Mouse (Mus musculus) layer of hippocampus, adult 2 months (tissue): ENCODE data around the gene Ipo8. TPM values are rescaled to one million over a fixed set of nuclear protein-coding genes. Genes with fewer than 3 reads are reported as not detected.

Source experiments
- DNase-seq, 2 experiments: peaks; one replicate each; pipeline ENCODE4 v3.0.0; 2022; ENCODE audit warnings: low spot score in 2 of 2
- H3K27ac ChIP-seq: fragments of 200-600 bp; 2 replicates; pipeline ENCODE4 v1.8.1; 2022
- H3K4me3 ChIP-seq: fragments of 200-600 bp; 2 replicates; pipeline ENCODE4 v1.8.1; 2022; ENCODE audit warnings: mild to moderate bottlenecking
- CTCF ChIP-seq: fragments of 200-600 bp; conservative IDR thresholded peaks from 2 replicates; pipeline ENCODE4 v1.8.1; 2022; ENCODE audit warnings: antibody characterized with exemption, mild to moderate bottlenecking, moderate library complexity
- total RNA-seq, 2 experiments: library from RNA; stranded (reverse); gene quantifications; 2 replicates each; pipeline ENCODE4 v1.2.3; 2021

Gene Ipo8
- total RNA-seq, 2 experiments from 2014 or later, result 48.3 to 52.0 TPM

- Histone ChIP-seq H3K27ac (no peak overlapping the region), H3K4me3 (no peak overlapping the region)
- no peak for TF ChIP-seq CTCF
- DNase-seq, result peak in 1 of 2 experiments; percentile 20
Measured at GRCm38 (mm10) chr6:148789010-148789673, 42.1 kb downstream of the Ipo8 start.

GRCm38 (mm10) chr6:148786186-148786585 lies 45.1 kb downstream of the Ipo8 start:
- TF ChIP-seq CTCF, result no peak
- no peak for DNase-seq
- Histone ChIP-seq H3K4me3 (no peak overlapping the region), H3K27ac (no peak overlapping the region)

GRCm38 (mm10) chr6:148784418-148784817 lies 46.8 kb downstream of the Ipo8 start:
- Histone ChIP-seq H3K4me3 (no peak overlapping the region), H3K27ac (no peak overlapping the region)
- DNase-seq, result no peak
- TF ChIP-seq CTCF, result no peak

GRCm38 (mm10) chr6:148776236-148776635 lies 55.0 kb downstream of the Ipo8 start:
- no peak overlapping the region for H3K27ac ChIP-seq
- no peak for TF ChIP-seq CTCF
- no peak overlapping the region for H3K4me3 ChIP-seq
- DNase-seq, result no peak

- H3K27ac ChIP-seq, result 0 out of 2 replicates have a peak overlapping the region, but pooled peaks have one; percentile 32
- DNase-seq, result no peak
- H3K4me3 ChIP-seq, result no peak overlapping the region
- TF ChIP-seq CTCF, result no peak
Measured at GRCm38 (mm10) chr6:148771423-148771822, 59.8 kb downstream of the Ipo8 start.

GRCm38 (mm10) chr6:148768419-148768818 lies 62.8 kb downstream of the Ipo8 start:
- no peak for DNase-seq
- Histone ChIP-seq H3K4me3 (no peak overlapping the region), H3K27ac (no peak overlapping the region)
- TF ChIP-seq CTCF, result no peak

GRCm38 (mm10) chr6:148767228-148767627 lies 64.0 kb downstream of the Ipo8 start:
- no peak for DNase-seq
- no peak overlapping the region for H3K27ac ChIP-seq
- no peak overlapping the region for H3K4me3 ChIP-seq
- TF ChIP-seq CTCF, result peak; percentile 26

GRCm38 (mm10) chr6:148761967-148762712 lies 69.1 kb downstream of the Ipo8 start:
- DNase-seq, result no peak
- TF ChIP-seq CTCF, result no peak
- Histone ChIP-seq H3K27ac (no peak overlapping the region), H3K4me3 (no peak overlapping the region)

GRCm38 (mm10) chr6:148761475-148761874 lies 69.8 kb downstream of the Ipo8 start:
- no peak overlapping the region for H3K27ac ChIP-seq
- H3K4me3 ChIP-seq, result no peak overlapping the region
- DNase-seq, result no peak
- no peak for TF ChIP-seq CTCF

GRCm38 (mm10) chr6:148756535-148756934 lies 74.7 kb downstream of the Ipo8 start:
- TF ChIP-seq CTCF, result no peak
- Histone ChIP-seq H3K4me3 (no peak overlapping the region), H3K27ac (no peak overlapping the region)
- DNase-seq, result no peak

GRCm38 (mm10) chr6:148751400-148751799 lies 79.9 kb downstream of the Ipo8 start:
- H3K4me3 ChIP-seq, result no peak overlapping the region
- DNase-seq, result peak; percentile 18 to 29
- TF ChIP-seq CTCF, result peak; percentile 83
- H3K27ac ChIP-seq, result no peak overlapping the region

GRCm38 (mm10) chr6:148750183-148750582 lies 81.1 kb downstream of the Ipo8 start:
- no peak for TF ChIP-seq CTCF
- Histone ChIP-seq H3K27ac (no peak overlapping the region), H3K4me3 (no peak overlapping the region)
- DNase-seq, result no peak

GRCm38 (mm10) chr6:148740521-148741226 lies 90.6 kb downstream of the Ipo8 start:
- no peak for DNase-seq
- no peak overlapping the region for H3K4me3 ChIP-seq
- H3K27ac ChIP-seq, result no peak overlapping the region
- TF ChIP-seq CTCF, result no peak
